ENCODE assay signal across 12 mouse cellular contexts in the genomic region with DNA sequence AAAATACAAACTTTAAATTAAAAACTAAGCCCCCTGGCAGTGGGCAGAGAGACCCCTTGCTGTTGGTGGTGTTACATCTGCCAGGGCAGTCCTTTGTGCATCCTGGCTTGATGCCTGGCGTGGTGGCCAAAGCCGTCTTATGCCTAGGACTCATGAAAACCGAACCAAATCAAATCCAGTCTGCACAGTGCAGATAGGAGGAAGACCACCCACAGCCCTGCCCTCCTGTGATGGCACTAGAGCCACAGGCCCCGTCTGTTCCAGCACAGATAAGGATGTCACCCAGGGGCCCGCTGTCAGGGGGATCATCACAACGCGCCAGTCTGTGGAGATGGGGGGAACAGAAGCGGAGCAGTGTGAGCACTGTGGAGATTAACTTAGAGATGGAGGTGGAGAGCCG. TPM values are rescaled to one million over a fixed set of nuclear protein-coding genes. Genes with fewer than 3 reads are reported as not detected.
DNase-seq lines count a peak whose midpoint lies in the region; ATAC-seq lines count a peak whose summit lies in the region.
"Had no signal": no experiment of that assay in that cellular context is flagged by ENCODE, and none has a peak within 500 bp of the region (broad histone marks: within the 10 kb centered on the region; RNA-seq: fewer than 3 reads in every experiment).

No protein-coding gene starts in this region.

- peaks cover 8 to 29% of the 10 kb centered on the region in 2 experiments for H3K4me1 ChIP-seq in heart, embryonic 14.5 days (ENCODE audit: control insufficient read depth in 2 of 2, insufficient read depth in 2 of 2, low read length in 2 of 2)
- H3K4me1 ChIP-seq in liver, embryonic 13.5 days (replicated peaks), result peaks cover 91% of the 10 kb centered on the region

- peak overlapping the region; percentile 25; the same call in 1 of the 2 replicates for H3K9ac ChIP-seq in heart, embryonic 14.5 days (ENCODE audit: low read length)
- H3K9ac ChIP-seq in liver, embryonic 13.5 days, result peak overlapping the region; percentile 76
- H3K9ac ChIP-seq: stomach, embryonic 15.5 days had no signal

- no peaks in the 10 kb centered on the region for H3K27me3 ChIP-seq in heart, embryonic 14.5 days (ENCODE audit: control insufficient read depth, insufficient read depth, low read length)
- H3K27me3 ChIP-seq in liver, embryonic 13.5 days, result no peaks in the 10 kb centered on the region
- H3K27me3 ChIP-seq: stomach, embryonic 15.5 days had no signal

- no peak for ATAC-seq in heart, embryonic 14.5 days (ENCODE audit: insufficient number of reproducible peaks, insufficient read depth, low FRiP score, low read depth)
- ATAC-seq in liver, embryonic 13.5 days (ENCODE audit: low read depth), result peak; percentile 71

- no peaks in the 10 kb centered on the region for H3K9me3 ChIP-seq in heart, embryonic 14.5 days (ENCODE audit: control insufficient read depth, low read length)
- H3K9me3 ChIP-seq in liver, embryonic 13.5 days (replicated peaks), result no peaks in the 10 kb centered on the region
- H3K9me3 ChIP-seq: stomach, embryonic 15.5 days had no signal

- 58% methylated on average over 9 of the region's 9 CpGs for WGBS in heart, embryonic 14.5 days
- WGBS in liver, embryonic 13.5 days (ENCODE audit: insufficient replicate concordance), result 15% methylated on average over 9 of the region's 9 CpGs

- H3K4me2 ChIP-seq in heart, embryonic 14.5 days (ENCODE audit: low read length), result no peak overlapping the region
- peak overlapping the region; percentile 69 for H3K4me2 ChIP-seq in liver, embryonic 13.5 days
- H3K4me2 ChIP-seq: midbrain, embryonic 11.5 days; stomach, embryonic 15.5 days had no signal

- no peak overlapping the region for H3K4me3 ChIP-seq in heart, embryonic 14.5 days (ENCODE audit: control insufficient read depth in 1 of 2, insufficient read depth in 1 of 2, low read depth in 1 of 2, low read length in 2 of 2)
- peak overlapping the region; percentile 37 for H3K4me3 ChIP-seq in liver, embryonic 13.5 days (replicated peaks)
- H3K4me3 ChIP-seq: layer of hippocampus, adult 2 months; stomach, embryonic 15.5 days had no signal

- no peak overlapping the region for H3K27ac ChIP-seq in heart, embryonic 14.5 days (replicated peaks in 1 of 2; ENCODE audit: control insufficient read depth in 1 of 2, insufficient read depth in 1 of 2, low read depth in 2 of 2, low read length in 2 of 2)
- H3K27ac ChIP-seq in liver, embryonic 13.5 days, result peak overlapping the region; percentile 93
- H3K27ac ChIP-seq: layer of hippocampus, adult 2 months; stomach, embryonic 15.5 days had no signal

- no peak for DNase-seq in heart, adult 9 months (ENCODE audit: low spot score in 2 of 2)
- DNase-seq in thymus, postnatal 14 days, result peak; percentile 36
- no peak for DNase-seq in thymus, postnatal 10 days (ENCODE audit: low spot score in 2 of 2)
- peak; percentile 92 for DNase-seq in liver, embryonic 13.5 days
- no peak for DNase-seq in ovary, adult 18-20 months (ENCODE audit: low spot score)
- DNase-seq in cerebellum, postnatal 36 days, result no peak
- no peak for DNase-seq in kidney, adult 18-20 months
- DNase-seq: cerebellum, postnatal 25 days had no signal

- peaks cover 20% of the 10 kb centered on the region for H3K36me3 ChIP-seq in heart, embryonic 14.5 days (ENCODE audit: control insufficient read depth, insufficient read depth, low read length)
- peaks cover 27% of the 10 kb centered on the region for H3K36me3 ChIP-seq in liver, embryonic 13.5 days
- H3K36me3 ChIP-seq: stomach, embryonic 15.5 days had no signal

RNA-seq across cellular contexts. Expression of a gene that starts 4.0 kb away (rescaled TPM):
- polyA plus RNA-seq in heart, embryonic 14.5 days (2014; fragmentation: Nextera tagmentation; extraction: Ambion mirVana), result 19.1 and 22.3 TPM in 2 replicates
- 31.6 and 38.5 TPM in 2 replicates for polyA plus RNA-seq in liver, embryonic 13.5 days (2015; fragmentation: Nextera tagmentation; extraction: Ambion mirVana)

RNA-seq across cellular contexts. Expression of a gene that starts 4.2 kb away (rescaled TPM):
- 3.5 and 7.0 TPM in 2 replicates for polyA plus RNA-seq in heart, embryonic 14.5 days (2014; fragmentation: Nextera tagmentation; extraction: Ambion mirVana)
- 6.1 and 7.5 TPM in 2 replicates for polyA plus RNA-seq in liver, embryonic 13.5 days (2015; fragmentation: Nextera tagmentation; extraction: Ambion mirVana)

RNA-seq across cellular contexts. Expression of a gene that starts 19.9 kb away (rescaled TPM):
- 69.5 and 82.7 TPM in 2 replicates for polyA plus RNA-seq in heart, embryonic 14.5 days (2014; fragmentation: Nextera tagmentation; extraction: Ambion mirVana)
- polyA plus RNA-seq in liver, embryonic 13.5 days (2015; fragmentation: Nextera tagmentation; extraction: Ambion mirVana), result 71.4 and 73.8 TPM in 2 replicates

RNA-seq across cellular contexts. Expression of a gene that starts 40.9 kb away (rescaled TPM):
- polyA plus RNA-seq in heart, embryonic 14.5 days (2014; fragmentation: Nextera tagmentation; extraction: Ambion mirVana), result 49.4 and 53.8 TPM in 2 replicates
- polyA plus RNA-seq in liver, embryonic 13.5 days (2015; fragmentation: Nextera tagmentation; extraction: Ambion mirVana), result 11.5 and 12.7 TPM in 2 replicates

RNA-seq across cellular contexts. Expression of a gene that starts 44.3 kb away (rescaled TPM):
- 45.0 and 54.5 TPM in 2 replicates for polyA plus RNA-seq in heart, embryonic 14.5 days (2014; fragmentation: Nextera tagmentation; extraction: Ambion mirVana)
- polyA plus RNA-seq in liver, embryonic 13.5 days (2015; fragmentation: Nextera tagmentation; extraction: Ambion mirVana), result 24.9 and 25.6 TPM in 2 replicates

Comparison
In these comparisons a context has a peak if more than half of its experiments do, and no peak if none do; other contexts are left out.
1. DNase-seq: peak in thymus, postnatal 14 days (single experiment) and liver, embryonic 13.5 days (single experiment); none in heart, adult 9 months (0 of 2), thymus, postnatal 10 days (0 of 2), ovary, adult 18-20 months (single experiment), cerebellum, postnatal 36 days (0 of 2) and kidney, adult 18-20 months (single experiment).